Mouse (Mus musculus): ENCODE results near the gene Apobec3. TPM values are rescaled to one million over a fixed set of nuclear protein-coding genes. Genes with fewer than 3 reads are reported as not detected.
A peak's percentile ranks its signal among the peaks of the same experiment; 100 is the strongest.

The Apobec3 gene
- total and polyA plus RNA-seq, 2 experiments from 2014 or later: 5.1 to 6.3 TPM

DNA sequence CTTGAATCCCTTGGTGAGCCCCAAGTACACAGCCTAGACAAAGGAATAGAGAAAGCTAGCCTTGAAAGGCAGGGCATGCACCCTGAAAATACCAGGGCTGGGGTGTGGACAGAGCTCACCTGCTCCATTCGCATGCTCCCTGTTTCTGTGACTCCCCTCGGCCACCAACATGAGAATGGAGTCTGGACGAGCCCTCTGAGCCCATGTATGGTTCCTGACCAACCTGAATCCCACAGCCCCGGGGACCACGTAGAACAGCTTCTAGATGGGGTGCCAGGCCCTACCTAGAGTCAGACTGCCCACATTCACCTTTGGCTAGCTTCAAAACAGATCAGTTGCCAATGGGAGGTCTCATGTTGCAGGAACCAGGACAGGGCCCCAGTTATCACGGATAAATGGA lies 59.8 kb downstream of the Apobec3 start:
- no peaks in the 10 kb centered on the region for H3K36me3 ChIP-seq (replicated peaks; ENCODE audit: control insufficient read depth, insufficient read depth, low read length)
- ATAC-seq (ENCODE audit: insufficient read depth, low read depth): no peak
- no peaks in the 10 kb centered on the region for H3K27me3 ChIP-seq (ENCODE audit: control insufficient read depth, insufficient read depth, low read length)
- no peak overlapping the region for H3K4me3 ChIP-seq (ENCODE audit: low read depth, low read length)
- peak overlapping the region; percentile 73 for H3K27ac ChIP-seq (ENCODE audit: low read depth)
- peaks cover 36% of the 10 kb centered on the region for H3K4me1 ChIP-seq (ENCODE audit: control insufficient read depth, insufficient read depth)
- no peak overlapping the region for H3K4me2 ChIP-seq (ENCODE audit: low read depth, low read length)
- DNase-seq (ENCODE audit: low spot score): no peak
- TF ChIP-seq CTCF (IDR thresholded peaks at IDR 0.05; ENCODE audit: low read depth): no peak
- no peak for TF ChIP-seq EP300 (IDR thresholded peaks at IDR 0.05; ENCODE audit: low read depth)
- no peak overlapping the region for H3K9ac ChIP-seq (replicated peaks; ENCODE audit: low read depth, low read length)
- 72% methylated on average over 6 of the region's 6 CpGs for WGBS
- no peaks in the 10 kb centered on the region for H3K9me3 ChIP-seq (replicated peaks; ENCODE audit: control insufficient read depth, low read length)

- Histone ChIP-seq H3K9me3 (replicated peaks; ENCODE audit: control insufficient read depth, low read length) (no peaks in the 10 kb centered on the region), H3K4me1 (ENCODE audit: control insufficient read depth, insufficient read depth) (peaks cover 36% of the 10 kb centered on the region), H3K4me2 (ENCODE audit: low read depth, low read length) (peak overlapping the region; percentile 17; the same call in 1 of the 2 replicates), H3K36me3 (replicated peaks; ENCODE audit: control insufficient read depth, insufficient read depth, low read length) (no peaks in the 10 kb centered on the region), H3K27ac (ENCODE audit: low read depth) (peak overlapping the region; percentile 73), H3K4me3 (ENCODE audit: low read depth, low read length) (no peak overlapping the region), H3K9ac (replicated peaks; ENCODE audit: low read depth, low read length) (no peak overlapping the region), H3K27me3 (ENCODE audit: control insufficient read depth, insufficient read depth, low read length) (no peaks in the 10 kb centered on the region)
- ATAC-seq (ENCODE audit: insufficient read depth, low read depth) (peak; percentile 71), DNase-seq (ENCODE audit: low spot score) (peak; percentile 83)
- 13% methylated on average over 14 of the region's 14 CpGs for WGBS
- TF ChIP-seq CTCF (IDR thresholded peaks at IDR 0.05; ENCODE audit: low read depth): no peak
- peak; percentile 85 for TF ChIP-seq EP300 (IDR thresholded peaks at IDR 0.05; ENCODE audit: low read depth)
Observed at GRCm38 (mm10) chr15:79951730-79952503, 60.5 kb downstream of the Apobec3 start.

DNA sequence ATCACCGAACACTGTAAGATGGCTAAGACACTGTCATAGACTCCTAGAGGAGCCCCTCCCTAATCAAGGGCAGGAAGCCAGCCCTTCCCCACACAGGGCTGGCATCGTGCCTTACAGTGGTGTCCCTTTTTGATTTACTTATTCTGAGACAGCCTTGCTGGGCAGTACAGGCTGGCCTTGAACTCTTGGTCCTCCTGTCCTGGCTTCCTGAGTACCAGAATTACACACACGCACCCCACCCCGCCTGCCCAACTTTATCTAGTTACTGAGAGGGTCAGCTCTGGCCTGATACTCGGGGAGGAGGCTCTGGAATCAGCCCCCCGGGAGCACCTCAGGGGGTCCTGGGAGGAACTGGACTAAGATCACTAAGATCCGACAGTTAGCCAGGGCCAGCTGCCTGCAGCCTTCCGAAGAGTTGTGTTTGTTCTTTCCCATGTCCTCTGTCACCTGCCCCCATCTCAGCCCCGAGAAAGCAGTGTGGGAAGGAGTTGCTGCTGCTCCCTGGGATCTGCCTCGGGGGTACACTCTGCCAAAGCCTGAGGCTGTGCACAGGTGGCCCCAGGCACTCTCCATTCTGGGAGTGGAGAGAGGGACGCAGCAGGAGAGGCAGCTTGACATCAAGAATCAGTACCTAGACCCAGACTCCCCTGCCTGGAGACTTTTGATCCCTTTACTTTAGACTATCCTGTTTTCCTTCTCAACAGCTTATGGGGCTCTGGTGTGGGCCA lies 61.2 kb downstream of the Apobec3 start:
- no peaks in the 10 kb centered on the region for H3K36me3 ChIP-seq (replicated peaks; ENCODE audit: control insufficient read depth, insufficient read depth, low read length)
- H3K9me3 ChIP-seq (replicated peaks; ENCODE audit: control insufficient read depth, low read length): no peaks in the 10 kb centered on the region
- H3K9ac ChIP-seq (replicated peaks; ENCODE audit: low read depth, low read length): no peak overlapping the region
- TF ChIP-seq EP300 (IDR thresholded peaks at IDR 0.05; ENCODE audit: low read depth): no peak
- no peak for TF ChIP-seq CTCF (IDR thresholded peaks at IDR 0.05; ENCODE audit: low read depth)
- H3K4me1 ChIP-seq (ENCODE audit: control insufficient read depth, insufficient read depth): peaks cover 36% of the 10 kb centered on the region
- H3K4me2 ChIP-seq (ENCODE audit: low read depth, low read length): no peak overlapping the region
- no peak overlapping the region for H3K4me3 ChIP-seq (ENCODE audit: low read depth, low read length)
- WGBS: 32% methylated on average over 11 of the region's 11 CpGs
- ATAC-seq (ENCODE audit: insufficient read depth, low read depth) (no peak; the same call in 1 of the 2 replicates), DNase-seq (ENCODE audit: low spot score) (no peak)
- H3K27me3 ChIP-seq (ENCODE audit: control insufficient read depth, insufficient read depth, low read length): no peaks in the 10 kb centered on the region
- peak overlapping the region; percentile 73 for H3K27ac ChIP-seq (ENCODE audit: low read depth)

DNA sequence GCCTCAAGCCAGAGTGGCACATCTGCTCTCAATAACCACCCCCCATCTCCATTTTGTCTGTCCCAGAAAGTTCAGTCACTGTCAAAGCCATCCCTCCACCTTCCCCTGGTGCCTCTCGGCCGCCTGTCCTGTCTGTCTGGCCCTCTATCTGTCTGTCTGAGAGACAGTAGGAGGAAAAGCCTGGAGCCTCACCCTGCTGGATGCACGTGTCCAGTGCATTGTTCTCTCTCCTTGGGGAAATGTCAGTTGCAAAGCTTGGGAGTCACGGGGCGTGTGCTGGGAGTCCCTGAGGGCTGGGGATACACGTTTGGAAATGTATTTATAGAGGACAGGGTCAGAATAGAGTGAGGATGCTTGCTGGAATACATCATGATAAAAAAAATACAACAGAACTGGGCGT lies 62.0 kb downstream of the Apobec3 start:
- Histone ChIP-seq H3K27ac (ENCODE audit: low read depth) (no peak overlapping the region), H3K9me3 (replicated peaks; ENCODE audit: control insufficient read depth, low read length) (no peaks in the 10 kb centered on the region), H3K9ac (replicated peaks; ENCODE audit: low read depth, low read length) (no peak overlapping the region), H3K4me3 (ENCODE audit: low read depth, low read length) (no peak overlapping the region), H3K36me3 (replicated peaks; ENCODE audit: control insufficient read depth, insufficient read depth, low read length) (no peaks in the 10 kb centered on the region), H3K4me2 (ENCODE audit: low read depth, low read length) (no peak overlapping the region), H3K27me3 (ENCODE audit: control insufficient read depth, insufficient read depth, low read length) (no peaks in the 10 kb centered on the region), H3K4me1 (ENCODE audit: control insufficient read depth, insufficient read depth) (peaks cover 36% of the 10 kb centered on the region)
- TF ChIP-seq EP300 (IDR thresholded peaks at IDR 0.05; ENCODE audit: low read depth) (0 out of 2 replicates have a peak, but pooled peaks have one; percentile 51), CTCF (IDR thresholded peaks at IDR 0.05; ENCODE audit: low read depth) (no peak)
- no peak for DNase-seq (ENCODE audit: low spot score)
- ATAC-seq (ENCODE audit: insufficient read depth, low read depth): peak; percentile 21; the same call in 1 of the 2 replicates
- 54% methylated on average over 7 of the region's 7 CpGs for WGBS

GRCm38 (mm10) chr15:79956559-79956958 lies 65.1 kb downstream of the Apobec3 start:
- WGBS: 67% methylated on average over 8 of the region's 8 CpGs
- Histone ChIP-seq H3K27ac (ENCODE audit: low read depth) (no peak overlapping the region), H3K36me3 (replicated peaks; ENCODE audit: control insufficient read depth, insufficient read depth, low read length) (no peaks in the 10 kb centered on the region), H3K27me3 (ENCODE audit: control insufficient read depth, insufficient read depth, low read length) (no peaks in the 10 kb centered on the region), H3K4me2 (ENCODE audit: low read depth, low read length) (no peak overlapping the region), H3K9ac (replicated peaks; ENCODE audit: low read depth, low read length) (no peak overlapping the region), H3K9me3 (replicated peaks; ENCODE audit: control insufficient read depth, low read length) (no peaks in the 10 kb centered on the region), H3K4me3 (ENCODE audit: low read depth, low read length) (no peak overlapping the region), H3K4me1 (ENCODE audit: control insufficient read depth, insufficient read depth) (peaks cover 11% of the 10 kb centered on the region)
- DNase-seq (ENCODE audit: low spot score) (no peak), ATAC-seq (ENCODE audit: insufficient read depth, low read depth) (no peak)
- TF ChIP-seq CTCF (IDR thresholded peaks at IDR 0.05; ENCODE audit: low read depth) (no peak), EP300 (IDR thresholded peaks at IDR 0.05; ENCODE audit: low read depth) (no peak)
